11 mouse cellular contexts compared by ENCODE assay signal in the genomic region with DNA sequence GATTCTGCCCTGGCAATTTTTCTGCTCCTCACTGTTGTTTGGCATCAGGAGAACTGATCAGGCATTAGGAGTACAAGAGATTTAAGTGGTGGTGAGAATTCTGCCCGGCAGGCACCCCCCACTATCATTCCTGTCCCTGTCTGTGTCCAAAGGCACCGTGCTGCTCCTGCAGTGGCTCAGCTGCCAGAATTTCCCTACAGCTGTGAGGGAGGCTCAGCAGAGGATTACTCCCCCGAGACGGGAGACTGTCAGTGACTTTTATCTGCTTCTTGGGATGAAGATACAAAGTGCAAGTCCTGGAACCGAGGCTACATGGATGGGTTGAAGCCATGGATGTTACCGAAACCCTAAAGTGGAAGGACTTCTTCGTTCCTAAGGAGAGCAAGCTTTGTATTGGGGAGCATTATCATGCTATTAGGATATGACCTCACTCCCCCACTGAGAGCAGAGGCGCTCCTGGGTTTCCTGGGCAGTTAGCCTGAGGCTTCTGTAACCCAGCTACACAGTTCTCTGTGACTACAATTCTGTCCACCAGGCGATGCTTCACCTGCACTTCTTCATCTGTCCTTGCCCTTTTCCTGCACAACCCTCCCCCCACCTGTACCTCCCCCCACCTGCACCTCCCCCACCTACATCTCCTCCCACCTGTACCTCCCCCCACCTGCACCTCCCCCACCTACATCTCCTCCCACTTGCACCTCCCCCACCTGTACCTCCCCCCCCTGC.
A peak's percentile ranks its signal among the peaks of the same experiment; 100 is the strongest.
DNase-seq lines count a peak whose midpoint lies in the region; ATAC-seq and TF ChIP-seq lines count a peak whose summit lies in the region.
"Had no signal": no experiment of that assay in that cellular context is flagged by ENCODE, and none has a peak within 500 bp of the region (broad histone marks: within the 10 kb centered on the region; RNA-seq: fewer than 3 reads in every experiment).

No protein-coding gene starts in this region.

- TF ChIP-seq CTCF in forebrain, postnatal 0 days (IDR thresholded peaks at IDR 0.05; ENCODE audit: low read depth): no peak
- TF ChIP-seq CTCF in hindbrain, postnatal 0 days (IDR thresholded peaks at IDR 0.05; ENCODE audit: low read depth): peak; percentile 21; the same call in 1 of the 2 replicates

- 3% methylated on average over 9 of the region's 9 CpGs for WGBS in forebrain, embryonic 10.5 days
- 8% methylated on average over 9 of the region's 9 CpGs for WGBS in forebrain, postnatal 0 days
- WGBS in neural tube, embryonic 11.5 days: 3% methylated on average over 9 of the region's 9 CpGs
- WGBS in hindbrain, postnatal 0 days: 6% methylated on average over 9 of the region's 9 CpGs

- H3K9me3 ChIP-seq in forebrain, embryonic 10.5 days: no peaks in the 10 kb centered on the region
- H3K9me3 ChIP-seq in forebrain, postnatal 0 days (ENCODE audit: low read length): no peaks in the 10 kb centered on the region
- no peaks in the 10 kb centered on the region for H3K9me3 ChIP-seq in neural tube, embryonic 11.5 days (ENCODE audit: control insufficient read depth, low read length)
- no peaks in the 10 kb centered on the region for H3K9me3 ChIP-seq in hindbrain, postnatal 0 days (ENCODE audit: low read length)
- H3K9me3 ChIP-seq: limb, embryonic 12.5 days; stomach, embryonic 15.5 days had no signal

- H3K27me3 ChIP-seq in forebrain, embryonic 10.5 days (ENCODE audit: poor library complexity, severe bottlenecking): peaks cover 29% of the 10 kb centered on the region
- no peaks in the 10 kb centered on the region for H3K27me3 ChIP-seq in forebrain, postnatal 0 days (ENCODE audit: insufficient read depth, low read length)
- no peaks in the 10 kb centered on the region for H3K27me3 ChIP-seq in neural tube, embryonic 11.5 days (ENCODE audit: control insufficient read depth, insufficient read depth, low read length)
- no peaks in the 10 kb centered on the region for H3K27me3 ChIP-seq in hindbrain, postnatal 0 days (ENCODE audit: insufficient read depth, low read length)
- H3K27me3 ChIP-seq: stomach, embryonic 15.5 days had no signal

- no peak overlapping the region for H3K4me2 ChIP-seq in forebrain, postnatal 0 days (ENCODE audit: low read depth)
- no peak overlapping the region; the same call in 1 of the 2 replicates for H3K4me2 ChIP-seq in neural tube, embryonic 11.5 days (ENCODE audit: low read depth)
- no peak overlapping the region for H3K4me2 ChIP-seq in hindbrain, postnatal 0 days (ENCODE audit: low read depth, low read length)
- H3K4me2 ChIP-seq: limb, embryonic 12.5 days; stomach, embryonic 15.5 days had no signal

- 0 out of 2 replicates have a peak overlapping the region, but pooled peaks have one; percentile 10 for H3K4me3 ChIP-seq in forebrain, embryonic 10.5 days
- H3K4me3 ChIP-seq in forebrain, postnatal 0 days (ENCODE audit: low read depth, low read length): no peak overlapping the region
- H3K4me3 ChIP-seq in neural tube, embryonic 11.5 days (ENCODE audit: low read depth, low read length): no peak overlapping the region
- no peak overlapping the region for H3K4me3 ChIP-seq in hindbrain, postnatal 0 days (ENCODE audit: low read length)
- H3K4me3 ChIP-seq: limb, embryonic 12.5 days; stomach, embryonic 15.5 days had no signal

- H3K36me3 ChIP-seq in forebrain, embryonic 10.5 days (replicated peaks): no peaks in the 10 kb centered on the region
- H3K36me3 ChIP-seq in forebrain, postnatal 0 days (ENCODE audit: insufficient read depth): no peaks in the 10 kb centered on the region
- H3K36me3 ChIP-seq in neural tube, embryonic 11.5 days (ENCODE audit: control insufficient read depth, insufficient read depth, low read length): no peaks in the 10 kb centered on the region
- H3K36me3 ChIP-seq in hindbrain, postnatal 0 days (ENCODE audit: insufficient read depth, low read length): no peaks in the 10 kb centered on the region
- H3K36me3 ChIP-seq: limb, embryonic 12.5 days; stomach, embryonic 15.5 days had no signal

- ATAC-seq in forebrain, postnatal 0 days: no peak
- no peak for ATAC-seq in neural tube, embryonic 11.5 days (ENCODE audit: insufficient read depth, low FRiP score, low TSS enrichment)
- peak; percentile 12; the same call in 1 of the 2 replicates for ATAC-seq in hindbrain, postnatal 0 days
- ATAC-seq in frontal cortex, adult (ENCODE audit: low TSS enrichment): no peak

- DNase-seq in forebrain, embryonic 10.5 days (ENCODE audit: extremely low spot score, low spot score): no peak
- no peak for DNase-seq in forebrain, postnatal 0 days
- peak; percentile 36 for DNase-seq in neural tube, embryonic 11.5 days (ENCODE audit: low spot score)
- DNase-seq in neural tube, embryonic 10.5 days (ENCODE audit: extremely low spot score, low spot score): no peak
- peak; percentile 23 for DNase-seq in hindbrain, postnatal 0 days (ENCODE audit: low spot score)
- no peak for DNase-seq in spleen, postnatal 14 days (ENCODE audit: low spot score in 2 of 2)
- no peak for DNase-seq in thymus, postnatal 14 days
- DNase-seq: right cerebral cortex, adult 18-20 months had no signal

- no peak overlapping the region for H3K27ac ChIP-seq in forebrain, embryonic 10.5 days
- H3K27ac ChIP-seq in forebrain, postnatal 0 days (ENCODE audit: low read depth, low read length): no peak overlapping the region
- no peak overlapping the region for H3K27ac ChIP-seq in neural tube, embryonic 11.5 days (ENCODE audit: low read depth, low read length)
- H3K27ac ChIP-seq in hindbrain, postnatal 0 days: peak overlapping the region; percentile 56
- H3K27ac ChIP-seq: limb, embryonic 12.5 days; stomach, embryonic 15.5 days had no signal

- H3K4me1 ChIP-seq in forebrain, embryonic 10.5 days: peaks cover 35% of the 10 kb centered on the region
- H3K4me1 ChIP-seq in forebrain, postnatal 0 days (ENCODE audit: insufficient read depth): peaks cover 7% of the 10 kb centered on the region
- peaks cover 4% of the 10 kb centered on the region; the same call in 1 of the 2 replicates for H3K4me1 ChIP-seq in neural tube, embryonic 11.5 days (ENCODE audit: control insufficient read depth, insufficient read depth, low read length)
- peaks cover 19% of the 10 kb centered on the region for H3K4me1 ChIP-seq in hindbrain, postnatal 0 days (ENCODE audit: insufficient read depth, low read length)
- H3K4me1 ChIP-seq: stomach, embryonic 15.5 days had no signal

- H3K9ac ChIP-seq in forebrain, postnatal 0 days: no peak overlapping the region
- H3K9ac ChIP-seq in neural tube, embryonic 11.5 days (ENCODE audit: low read length): no peak overlapping the region
- no peak overlapping the region for H3K9ac ChIP-seq in hindbrain, postnatal 0 days (replicated peaks; ENCODE audit: low read length)
- H3K9ac ChIP-seq: limb, embryonic 12.5 days; stomach, embryonic 15.5 days had no signal

Comparison
In these comparisons a context has a peak if more than half of its experiments do, and no peak if none do; other contexts are left out.
1. DNase-seq: peak in neural tube, embryonic 11.5 days (single experiment) and hindbrain, postnatal 0 days (single experiment); none in forebrain, embryonic 10.5 days (single experiment), forebrain, postnatal 0 days (single experiment), neural tube, embryonic 10.5 days (single experiment), spleen, postnatal 14 days (0 of 2) and thymus, postnatal 14 days (single experiment).